Mouse (Mus musculus) myocyte (in vitro differentiated cells): ENCODE measurements around the gene Dbn1. TPM values are rescaled to one million over a fixed set of nuclear protein-coding genes. Genes with fewer than 3 reads are reported as not detected.
A peak's percentile ranks its signal among the peaks of the same experiment; 100 is the strongest.

ENCODE experiments used
- H3K27me3 ChIP-seq: one replicate; pipeline ENCODE4 v1.6.1; 2011; ENCODE audit not compliant: control insufficient read depth, insufficient read depth, insufficient read length
- H3K36me3 ChIP-seq: one replicate; pipeline ENCODE4 v1.6.1; 2011; ENCODE audit not compliant: control insufficient read depth, insufficient read depth
- H3K4me2 ChIP-seq: one replicate; pipeline ENCODE4 v1.6.1; 2011; ENCODE audit warnings: low read depth, control low read depth
- H3K4me3 ChIP-seq: one replicate; pipeline ENCODE4 v1.5.1; 2011; ENCODE audit warnings: mild to moderate bottlenecking, control low read depth, moderate library complexity
- H3K79me2 ChIP-seq: one replicate; pipeline ENCODE4 v1.6.1; 2011; ENCODE audit not compliant: control insufficient read depth, insufficient read depth
- H3ac ChIP-seq: one replicate; pipeline ENCODE4 v1.6.1; 2011; ENCODE audit not compliant: control insufficient read depth, insufficient read length
- CEBPB ChIP-seq: IDR thresholded peaks from 2 replicates; pipeline ENCODE4 v1.6.1; 2011; ENCODE audit warnings: mild to moderate bottlenecking, moderate library complexity; ENCODE audit not compliant: poor library complexity, insufficient read depth, severe bottlenecking
- E2F4 ChIP-seq: IDR thresholded peaks from one replicate; pipeline ENCODE4 v1.6.1; 2011; ENCODE audit warnings: mild to moderate bottlenecking, control low read depth, moderate library complexity; ENCODE audit not compliant: insufficient read depth
- MAX ChIP-seq: IDR thresholded peaks from one replicate; pipeline ENCODE4 v1.6.1; 2011; ENCODE audit warnings: low read depth, mild to moderate bottlenecking, control low read depth
- MYOD1 ChIP-seq, 3 experiments: IDR thresholded peaks; one replicate each; pipeline ENCODE4 v1.6.1; 2011; ENCODE audit warnings: control low read depth in 2 of 3, low read depth in 2 of 3, mild to moderate bottlenecking in 2 of 3, moderate library complexity in 1 of 3; ENCODE audit not compliant: insufficient read length in 2 of 3, control insufficient read depth in 1 of 3
- MYOG ChIP-seq, 3 experiments: IDR thresholded peaks; one replicate each; pipeline ENCODE4 v1.6.1; 2011; ENCODE audit warnings: control low read depth in 2 of 3, low read depth in 2 of 3, mild to moderate bottlenecking in 2 of 3; ENCODE audit not compliant: insufficient read length in 2 of 3, control insufficient read depth in 1 of 3, insufficient read depth in 1 of 3
- POLR2A ChIP-seq: IDR thresholded peaks from one replicate; pipeline ENCODE4 v1.6.1; 2011; ENCODE audit warnings: low read depth, mild to moderate bottlenecking, control low read depth, moderate library complexity; ENCODE audit not compliant: insufficient read length
- POLR2AphosphoS2 ChIP-seq: IDR thresholded peaks from one replicate; pipeline ENCODE4 v1.6.1; 2011; ENCODE audit warnings: low read depth, control low read depth; ENCODE audit not compliant: insufficient read length
- REST ChIP-seq: IDR thresholded peaks from one replicate; pipeline ENCODE4 v1.6.1; 2011; ENCODE audit warnings: mild to moderate bottlenecking, control low read depth, moderate library complexity; ENCODE audit not compliant: insufficient read depth, insufficient read length
- SRF ChIP-seq: IDR thresholded peaks from one replicate; pipeline ENCODE4 v1.6.1; 2011; ENCODE audit warnings: low read depth; ENCODE audit not compliant: control insufficient read depth, insufficient read length
- TCF12 ChIP-seq: IDR thresholded peaks from one replicate; pipeline ENCODE4 v1.6.1; 2011; ENCODE audit warnings: mild to moderate bottlenecking, control low read depth; ENCODE audit not compliant: poor library complexity, insufficient read depth, severe bottlenecking
- TCF3 ChIP-seq: IDR thresholded peaks from one replicate; pipeline ENCODE4 v1.6.1; 2011; ENCODE audit warnings: low read depth, control low read depth; ENCODE audit not compliant: insufficient read length
- USF1 ChIP-seq: IDR thresholded peaks from one replicate; pipeline ENCODE4 v1.6.1; 2011; ENCODE audit warnings: low read depth, mild to moderate bottlenecking, control low read depth, moderate library complexity
- polyA plus RNA-seq: library from polyadenylated mRNA; unstranded; fragments of >200 nt; fragmentation: generic; extraction: Trizol; gene quantifications from one replicate; pipeline ENCODE4 v1.2.1, GENCODE M21; 2012; ENCODE audit warnings: missing spikeins

The Dbn1 gene
- polyA plus RNA-seq, 1 experiment, result 165 TPM

DNA sequence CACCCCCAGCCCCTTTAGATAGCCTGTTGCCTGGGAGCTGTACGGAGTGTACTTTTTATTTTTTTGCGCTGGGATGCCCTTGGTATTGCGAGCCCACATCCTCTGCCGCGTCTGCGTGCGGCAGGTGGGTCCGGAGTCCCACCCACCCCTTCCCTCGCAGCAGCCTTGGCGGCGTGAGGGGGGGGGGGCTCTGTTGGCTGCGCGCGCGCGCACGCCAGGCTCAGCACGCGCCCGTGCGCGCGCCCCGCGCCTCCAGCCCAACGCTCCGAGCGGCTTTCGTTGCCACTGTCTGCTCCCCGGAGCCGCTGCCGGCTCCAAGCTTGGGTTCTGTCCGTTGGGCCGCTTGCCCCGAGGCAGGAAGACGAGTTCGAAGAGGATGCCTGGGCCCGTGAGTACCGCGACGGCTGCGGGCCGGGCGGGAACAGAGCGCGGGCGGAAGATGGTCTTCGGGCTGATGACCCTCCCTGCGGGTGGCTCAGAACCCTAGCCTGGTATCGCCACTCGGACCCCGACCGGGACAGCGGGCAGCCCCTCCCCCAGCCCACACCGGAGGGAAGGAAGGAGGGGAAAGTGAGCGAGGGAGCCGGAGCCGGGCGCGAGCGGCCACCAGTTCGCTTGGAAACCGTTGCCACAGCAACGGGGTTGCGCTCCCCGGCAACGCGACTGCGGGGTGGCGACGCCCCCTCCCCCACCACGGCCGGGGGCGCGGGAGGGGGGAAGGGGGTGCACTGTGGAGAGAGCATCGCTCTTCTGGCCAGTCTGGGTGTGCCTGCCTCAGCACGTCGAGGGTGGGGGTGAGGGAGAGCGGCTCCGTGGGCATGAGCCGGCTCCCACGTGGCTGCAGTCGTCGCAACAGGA, 23.7 kb downstream of the Dbn1 start, which contains the start of gene Prr7:
Prr7 (plus strand) TSS at position 241 of the 858 bp plus-strand sequence.
- no peaks in the 10 kb centered on the region for H3K36me3 ChIP-seq
- H3K79me2 ChIP-seq, result no peaks in the 10 kb centered on the region
- H3K4me3 ChIP-seq, result peak within 1 kb of the TSS; percentile 14
- peak within 1 kb of the TSS; percentile 71 for H3K4me2 ChIP-seq
- TF ChIP-seq TCF12, result no peak
- TF ChIP-seq POLR2AphosphoS2, result peak; percentile 71
- H3ac ChIP-seq, result no peak within 1 kb of the TSS
- no peaks in the 10 kb centered on the region for H3K27me3 ChIP-seq

DNA sequence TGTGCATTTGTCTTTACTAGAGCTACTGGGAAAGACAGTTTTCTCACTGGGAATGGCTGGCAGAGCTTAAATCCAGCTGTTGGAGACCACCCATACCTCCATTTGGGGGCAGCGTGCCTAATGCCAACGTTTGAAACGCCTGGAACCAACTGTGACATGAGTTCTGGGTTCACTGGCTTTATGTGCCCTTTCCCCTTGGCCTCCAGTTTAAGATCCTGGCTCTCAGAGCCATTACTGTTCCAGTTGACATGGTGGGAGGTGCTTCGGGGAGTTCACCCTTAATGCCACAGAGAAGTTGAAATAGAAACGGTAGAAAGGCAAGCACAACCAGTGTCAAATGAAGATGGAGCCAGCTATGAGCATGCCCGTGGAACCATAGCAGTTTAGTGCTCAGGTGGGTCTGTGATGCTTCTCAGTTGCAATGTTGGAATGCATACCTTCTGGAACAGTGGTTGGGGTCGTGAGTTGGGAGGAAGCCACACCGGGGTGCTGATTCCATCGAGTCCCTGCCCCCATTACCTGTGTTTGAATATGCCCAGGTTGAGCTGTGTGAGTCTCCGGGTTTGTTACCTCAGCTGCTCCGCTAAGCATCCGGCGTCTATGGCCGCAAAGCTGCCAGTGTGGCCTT, 24.4 kb downstream of the Dbn1 start:
- Histone ChIP-seq H3ac (no peak overlapping the region), H3K4me3 (peak overlapping the region; percentile 14), H3K4me2 (peak overlapping the region; percentile 71), H3K36me3 (no peaks in the 10 kb centered on the region), H3K79me2 (no peaks in the 10 kb centered on the region), H3K27me3 (no peaks in the 10 kb centered on the region)
- TF ChIP-seq MYOD1 (IDR thresholded peaks at IDR 0.05; ENCODE audit: control insufficient read depth in 1 of 3, insufficient read length in 2 of 3, low read depth in 2 of 3) (no peak), POLR2AphosphoS2 (peak; percentile 12)

DNA sequence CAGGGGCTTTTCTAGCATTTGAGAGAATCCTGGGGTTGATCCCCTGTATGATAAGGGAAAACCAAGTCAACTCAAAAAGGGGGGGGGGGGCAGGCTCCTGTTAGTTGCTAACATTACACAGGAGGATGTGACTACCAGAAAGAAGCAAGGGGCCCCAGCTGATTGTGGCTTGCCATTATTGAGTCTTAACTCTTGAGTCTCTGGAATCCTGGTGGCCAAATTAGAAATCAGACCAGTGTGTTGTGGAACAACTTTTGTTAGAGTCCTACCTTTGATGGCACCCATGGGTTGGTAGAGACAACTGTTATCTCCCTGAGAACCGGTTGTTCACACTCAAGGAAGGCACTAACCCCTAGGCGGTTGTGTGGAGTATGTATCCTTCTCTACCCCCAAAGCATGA, 24.9 kb downstream of the Dbn1 start:
- Histone ChIP-seq H3K27me3 (no peaks in the 10 kb centered on the region), H3K4me2 (no peak overlapping the region), H3K36me3 (no peaks in the 10 kb centered on the region), H3K79me2 (no peaks in the 10 kb centered on the region), H3K4me3 (no peak overlapping the region), H3ac (no peak overlapping the region)
- TF ChIP-seq MAX, result no peak
- TF ChIP-seq TCF12, result no peak
- TF ChIP-seq USF1, result no peak
- TF ChIP-seq MYOG (IDR thresholded peaks at IDR 0.05; ENCODE audit: control insufficient read depth in 1 of 3, insufficient read depth in 1 of 3, insufficient read length in 2 of 3, low read depth in 2 of 3), result no peak
- TF ChIP-seq CEBPB, result no peak
- no peak for TF ChIP-seq POLR2AphosphoS2
- TF ChIP-seq E2F4, result no peak
- no peak for TF ChIP-seq POLR2A
- TF ChIP-seq MYOD1 (IDR thresholded peaks at IDR 0.05; ENCODE audit: control insufficient read depth in 1 of 3, insufficient read length in 2 of 3, low read depth in 2 of 3), result no peak
- TF ChIP-seq SRF, result no peak
- no peak for TF ChIP-seq TCF3

DNA sequence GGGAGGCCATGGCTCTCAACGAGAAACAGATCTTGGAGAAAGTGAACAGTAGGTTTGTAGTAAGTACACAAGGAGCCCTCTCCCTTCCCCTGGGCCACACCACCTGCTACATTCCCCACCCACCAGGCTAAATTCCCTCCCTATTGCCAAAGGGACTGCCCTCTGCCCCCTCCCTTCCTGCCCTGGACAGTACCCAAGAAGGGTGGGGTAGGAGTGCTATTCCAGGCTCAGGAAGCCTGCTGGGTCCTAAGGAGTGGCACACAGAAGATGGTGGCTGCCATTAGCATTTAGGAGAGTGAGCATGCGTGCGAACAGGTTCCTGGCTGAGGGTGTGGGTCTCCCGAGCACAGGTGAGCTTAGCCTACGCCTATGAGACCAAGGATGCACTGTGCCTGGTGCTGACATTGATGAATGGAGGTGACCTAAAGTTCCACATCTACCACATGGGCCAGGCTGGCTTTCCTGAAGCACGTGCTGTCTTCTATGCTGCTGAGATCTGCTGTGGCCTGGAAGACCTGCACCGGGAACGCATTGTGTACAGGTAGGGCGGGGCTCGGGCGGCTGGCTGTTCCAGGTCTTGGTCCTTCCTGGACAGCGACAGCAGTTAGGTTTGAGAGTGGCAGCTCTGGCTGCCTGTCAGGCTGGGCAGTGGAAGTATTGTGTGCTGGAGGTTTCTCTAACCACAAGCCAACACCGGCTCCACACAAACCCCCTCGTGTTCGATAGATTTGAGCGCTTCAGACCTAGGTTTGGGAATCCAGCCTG, 35.9 kb downstream of the Dbn1 start:
- peak overlapping the region; percentile 12 for H3K4me3 ChIP-seq
- H3K4me2 ChIP-seq, result peak overlapping the region; percentile 56
- no peaks in the 10 kb centered on the region for H3K27me3 ChIP-seq
- H3K79me2 ChIP-seq, result peaks cover 20% of the 10 kb centered on the region
- TF ChIP-seq TCF3, result no peak
- peak in 1 of 3 experiments; percentile 85 for TF ChIP-seq MYOD1 (IDR thresholded peaks at IDR 0.05; ENCODE audit: control insufficient read depth in 1 of 3, insufficient read length in 2 of 3, low read depth in 2 of 3)
- TF ChIP-seq E2F4, result no peak
- no peak for TF ChIP-seq CEBPB
- TF ChIP-seq POLR2A, result no peak
- TF ChIP-seq SRF, result no peak
- TF ChIP-seq MYOG (IDR thresholded peaks at IDR 0.05; ENCODE audit: control insufficient read depth in 1 of 3, insufficient read depth in 1 of 3, insufficient read length in 2 of 3, low read depth in 2 of 3), result peak in 2 of 3 experiments; percentile 28 to 78
- TF ChIP-seq TCF12, result peak; percentile 35
- no peak for TF ChIP-seq USF1
- no peak for TF ChIP-seq REST
- TF ChIP-seq MAX, result no peak
- TF ChIP-seq POLR2AphosphoS2, result peak; percentile 11
- peaks cover 5% of the 10 kb centered on the region for H3K36me3 ChIP-seq
- H3ac ChIP-seq, result no peak overlapping the region

DNA sequence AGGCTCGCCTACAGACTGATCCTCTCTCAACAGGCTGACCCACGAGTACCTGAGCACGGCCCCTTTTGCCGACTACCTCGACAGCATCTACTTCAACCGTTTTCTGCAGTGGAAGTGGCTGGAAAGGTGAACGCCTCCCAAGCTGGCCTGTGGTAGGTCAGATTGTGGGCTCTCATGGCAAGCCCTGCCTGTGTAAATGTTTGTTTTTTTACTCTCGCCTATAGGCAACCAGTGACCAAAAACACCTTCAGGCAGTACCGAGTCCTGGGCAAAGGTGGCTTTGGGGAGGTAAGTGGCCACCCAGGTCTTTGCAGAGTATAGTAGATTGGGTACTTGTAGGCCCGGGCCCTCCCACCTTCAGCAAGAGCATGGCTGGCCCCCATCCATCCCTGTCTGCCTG, 36.6 kb downstream of the Dbn1 start:
- TF ChIP-seq USF1 (no peak), TCF12 (no peak), POLR2A (no peak), E2F4 (no peak)
- Histone ChIP-seq H3K4me2 (peak overlapping the region; percentile 56), H3ac (no peak overlapping the region), H3K36me3 (peaks cover 5% of the 10 kb centered on the region), H3K79me2 (peaks cover 27% of the 10 kb centered on the region), H3K27me3 (no peaks in the 10 kb centered on the region), H3K4me3 (no peak overlapping the region)
